Mouse (Mus musculus): ENCODE measurements around the gene Rere.

Gene Rere

GRCm38 (mm10) chr4:150414759-150415158 lies 133.3 kb downstream of the Rere start:
- no peak for DNase-seq (ENCODE audit: low read depth in 1 of 2, low spot score in 2 of 2)

GRCm38 (mm10) chr4:150415227-150415969 lies 134.0 kb downstream of the Rere start:
- DNase-seq (ENCODE audit: low read depth in 1 of 2, low spot score in 2 of 2): no peak

GRCm38 (mm10) chr4:150420576-150421263 lies 139.3 kb downstream of the Rere start:
- no peak for DNase-seq (ENCODE audit: low read depth in 1 of 2, low spot score in 2 of 2)

- no peak for DNase-seq (ENCODE audit: low read depth in 1 of 2, low spot score in 2 of 2)
Measured at GRCm38 (mm10) chr4:150426098-150426879, 144.8 kb downstream of the Rere start.

GRCm38 (mm10) chr4:150426880-150427476 lies 145.5 kb downstream of the Rere start:
- no peak for DNase-seq (ENCODE audit: low read depth in 1 of 2, low spot score in 2 of 2)

- DNase-seq (ENCODE audit: low read depth in 1 of 2, low spot score in 2 of 2): no peak
Measured at GRCm38 (mm10) chr4:150428762-150429161, 147.3 kb downstream of the Rere start.

- DNase-seq (ENCODE audit: low read depth in 1 of 2, low spot score in 2 of 2): no peak
Measured at GRCm38 (mm10) chr4:150433827-150434574, 152.6 kb downstream of the Rere start.

GRCm38 (mm10) chr4:150435590-150435989 lies 154.1 kb downstream of the Rere start:
- DNase-seq (ENCODE audit: low read depth in 1 of 2, low spot score in 2 of 2): no peak

- no peak for DNase-seq (ENCODE audit: low read depth in 1 of 2, low spot score in 2 of 2)
Measured at GRCm38 (mm10) chr4:150438621-150439020, 157.2 kb downstream of the Rere start.

- DNase-seq (ENCODE audit: low read depth in 1 of 2, low spot score in 2 of 2): no peak
Measured at GRCm38 (mm10) chr4:150441931-150442330, 160.5 kb downstream of the Rere start.

GRCm38 (mm10) chr4:150444068-150444467 lies 162.6 kb downstream of the Rere start:
- DNase-seq (ENCODE audit: low read depth in 1 of 2, low spot score in 2 of 2): no peak

GRCm38 (mm10) chr4:150446617-150447016 lies 165.2 kb downstream of the Rere start:
- DNase-seq (ENCODE audit: low read depth in 1 of 2, low spot score in 2 of 2): no peak

GRCm38 (mm10) chr4:150447517-150447916 lies 166.1 kb downstream of the Rere start:
- no peak for DNase-seq (ENCODE audit: low read depth in 1 of 2, low spot score in 2 of 2)

- no peak for DNase-seq (ENCODE audit: low read depth in 1 of 2, low spot score in 2 of 2)
Measured at GRCm38 (mm10) chr4:150448433-150448832, 167.0 kb downstream of the Rere start.

- DNase-seq (ENCODE audit: low read depth in 1 of 2, low spot score in 2 of 2): no peak
Measured at GRCm38 (mm10) chr4:150450081-150450691, 168.7 kb downstream of the Rere start.

GRCm38 (mm10) chr4:150452155-150452847 lies 170.9 kb downstream of the Rere start:
- DNase-seq (ENCODE audit: low read depth in 1 of 2, low spot score in 2 of 2): no peak

GRCm38 (mm10) chr4:150454571-150455306 lies 173.3 kb downstream of the Rere start:
- DNase-seq (ENCODE audit: low read depth in 1 of 2, low spot score in 2 of 2): no peak

GRCm38 (mm10) chr4:150455750-150456149 lies 174.3 kb downstream of the Rere start:
- no peak for DNase-seq (ENCODE audit: low read depth in 1 of 2, low spot score in 2 of 2)

- no peak for DNase-seq (ENCODE audit: low read depth in 1 of 2, low spot score in 2 of 2)
Measured at GRCm38 (mm10) chr4:150456452-150456851, 175.0 kb downstream of the Rere start.
